Mouse (Mus musculus): Measurements from ENCODE around the gene Fthl17a. TPM values are rescaled to one million over a fixed set of nuclear protein-coding genes. Genes with fewer than 3 reads are reported as not detected.

Gene Fthl17a
- not detected in 2 replicates for polyA plus RNA-seq (2012; rRNA removed)

DNA sequence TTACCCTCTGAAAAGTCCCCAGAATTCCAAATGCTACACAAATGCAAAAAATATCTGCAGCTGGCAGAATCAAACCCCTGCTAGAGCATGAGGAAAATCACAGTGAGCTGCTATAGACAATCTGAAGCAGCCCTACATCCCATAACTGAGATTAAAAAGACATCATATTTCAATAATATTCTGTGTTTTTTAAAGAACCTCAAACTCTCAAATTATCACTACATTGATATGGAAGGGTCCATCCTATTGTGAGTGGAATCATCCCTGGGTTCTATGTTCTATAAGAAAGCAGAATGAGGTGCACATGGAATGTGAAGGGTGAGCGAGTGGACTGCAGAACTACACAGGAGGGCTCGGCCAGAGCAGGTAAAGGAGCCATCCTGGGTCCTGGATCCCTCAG lies at the start of gene Fthl17a:
TSS of gene Fthl17a (plus strand) at position 301 of the 400 bp plus-strand sequence.
- TF ChIP-seq POLR2A (IDR thresholded peaks at IDR 0.05; ENCODE audit: low read depth, low read length): no peak
- no peak for TF ChIP-seq CTCF (IDR thresholded peaks at IDR 0.05; ENCODE audit: extremely low read depth, insufficient read length, insufficient replicate concordance, low read depth, low read length)
- no peak within 1 kb of the TSS for H3K27ac ChIP-seq (ENCODE audit: insufficient read depth, low read depth, low read length)
- H3K4me3 ChIP-seq (ENCODE audit: low read depth, low read length): no peak within 1 kb of the TSS
- H3K4me1 ChIP-seq (ENCODE audit: control insufficient read depth, insufficient read depth, insufficient read length, low read length): no peaks in the 10 kb centered on the region
- 89% methylated on average over 2 of the region's 2 CpGs for WGBS
- H3K27me3 ChIP-seq (ENCODE audit: control insufficient read depth, insufficient read depth, low read length): no peaks in the 10 kb centered on the region
- no peaks in the 10 kb centered on the region for H3K36me3 ChIP-seq (ENCODE audit: control insufficient read depth, insufficient read depth, low read length)

DNA sequence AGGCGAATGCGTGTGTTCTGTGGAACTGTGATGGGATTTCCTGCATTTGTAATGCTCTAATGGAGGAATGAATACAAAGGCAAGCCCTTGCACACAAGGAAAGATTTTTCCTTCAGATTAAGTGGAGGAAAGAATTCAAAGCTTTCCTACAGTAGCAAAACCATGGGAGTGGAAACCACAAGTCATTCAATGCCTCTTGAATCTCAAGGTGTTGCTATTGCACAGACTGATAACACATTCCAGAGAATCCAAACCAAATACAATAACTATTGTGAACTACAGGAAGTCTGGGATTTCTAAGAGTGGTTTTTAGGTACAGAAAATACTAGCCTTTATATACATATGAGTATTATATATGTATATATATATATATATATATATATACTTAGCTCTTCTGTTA lies 42.5 kb upstream of the Fthl17a start:
- TF ChIP-seq CTCF (IDR thresholded peaks at IDR 0.05; ENCODE audit: extremely low read depth, insufficient read length, insufficient replicate concordance, low read depth, low read length) (no peak), POLR2A (IDR thresholded peaks at IDR 0.05; ENCODE audit: low read depth, low read length) (no peak)

DNA sequence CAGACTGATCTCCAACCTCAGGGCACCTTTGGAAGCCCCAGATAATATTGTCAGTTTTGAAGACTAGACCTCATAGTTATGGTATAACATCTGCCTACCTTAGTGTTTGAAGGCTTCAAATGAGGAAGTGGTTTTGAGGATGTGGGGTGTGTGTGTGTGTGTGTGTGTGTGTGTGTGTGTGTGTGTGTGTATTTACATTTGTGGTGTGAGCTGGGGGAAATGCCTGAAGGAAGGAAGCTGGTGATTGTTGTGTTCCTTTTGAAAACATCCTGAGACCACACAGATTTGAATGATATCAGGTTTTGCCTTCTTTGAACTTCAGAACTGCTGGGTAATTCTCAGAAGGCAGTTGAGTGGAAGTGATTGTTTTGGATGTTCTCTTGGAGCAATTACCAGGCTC lies 22.6 kb upstream of the Fthl17a start:
- Histone ChIP-seq H3K27me3 (ENCODE audit: control insufficient read depth, insufficient read depth, low read length) (no peaks in the 10 kb centered on the region), H3K27ac (ENCODE audit: insufficient read depth, low read depth, low read length) (no peak overlapping the region), H3K4me1 (ENCODE audit: control insufficient read depth, insufficient read depth, insufficient read length, low read length) (no peaks in the 10 kb centered on the region), H3K36me3 (ENCODE audit: control insufficient read depth, insufficient read depth, low read length) (no peaks in the 10 kb centered on the region), H3K4me3 (ENCODE audit: low read depth, low read length) (no peak overlapping the region)
- TF ChIP-seq POLR2A (IDR thresholded peaks at IDR 0.05; ENCODE audit: low read depth, low read length) (no peak), CTCF (IDR thresholded peaks at IDR 0.05; ENCODE audit: extremely low read depth, insufficient read length, insufficient replicate concordance, low read depth, low read length) (no peak)

More for the DNA sequence above, 42.5 kb upstream of the Fthl17a start:
- Histone ChIP-seq H3K4me1 (ENCODE audit: control insufficient read depth, insufficient read depth, insufficient read length, low read length) (no peaks in the 10 kb centered on the region), H3K4me3 (ENCODE audit: low read depth, low read length) (no peak overlapping the region), H3K36me3 (ENCODE audit: control insufficient read depth, insufficient read depth, low read length) (no peaks in the 10 kb centered on the region), H3K27ac (ENCODE audit: insufficient read depth, low read depth, low read length) (no peak overlapping the region), H3K27me3 (ENCODE audit: control insufficient read depth, insufficient read depth, low read length) (no peaks in the 10 kb centered on the region)
- WGBS: 89% methylated on average over 2 of the region's 2 CpGs

GRCm38 (mm10) chrX:85271821-85272220 lies 22.3 kb downstream of the Fthl17a start:
- H3K36me3 ChIP-seq (ENCODE audit: control insufficient read depth, insufficient read depth, low read length): no peaks in the 10 kb centered on the region
- 41% methylated on average over 8 of the region's 8 CpGs for WGBS

GRCm38 (mm10) chrX:85272296-85272695 lies 22.8 kb downstream of the Fthl17a start:
- WGBS: 27% methylated on average over 6 of the region's 6 CpGs
- TF ChIP-seq POLR2A (IDR thresholded peaks at IDR 0.05; ENCODE audit: low read depth, low read length): no peak
- TF ChIP-seq CTCF (IDR thresholded peaks at IDR 0.05; ENCODE audit: extremely low read depth, insufficient read length, insufficient replicate concordance, low read depth, low read length): no peak
- H3K4me3 ChIP-seq (ENCODE audit: low read depth, low read length): no peak overlapping the region
- H3K36me3 ChIP-seq (ENCODE audit: control insufficient read depth, insufficient read depth, low read length): no peaks in the 10 kb centered on the region
- H3K27me3 ChIP-seq (ENCODE audit: control insufficient read depth, insufficient read depth, low read length): no peaks in the 10 kb centered on the region
- no peaks in the 10 kb centered on the region for H3K4me1 ChIP-seq (ENCODE audit: control insufficient read depth, insufficient read depth, insufficient read length, low read length)
- no peak overlapping the region for H3K27ac ChIP-seq (ENCODE audit: insufficient read depth, low read depth, low read length)

More at GRCm38 (mm10) chrX:85271821-85272220, 22.3 kb downstream of the Fthl17a start:
- no peaks in the 10 kb centered on the region for H3K27me3 ChIP-seq (ENCODE audit: control insufficient read depth, insufficient read depth, low read length)
- H3K4me3 ChIP-seq (ENCODE audit: low read depth, low read length): no peak overlapping the region
- no peak overlapping the region for H3K27ac ChIP-seq (ENCODE audit: insufficient read depth, low read depth, low read length)
- H3K4me1 ChIP-seq (ENCODE audit: control insufficient read depth, insufficient read depth, insufficient read length, low read length): no peaks in the 10 kb centered on the region
- no peak for TF ChIP-seq POLR2A (IDR thresholded peaks at IDR 0.05; ENCODE audit: low read depth, low read length)
- no peak for TF ChIP-seq CTCF (IDR thresholded peaks at IDR 0.05; ENCODE audit: extremely low read depth, insufficient read length, insufficient replicate concordance, low read depth, low read length)

- Histone ChIP-seq H3K27me3 (ENCODE audit: control insufficient read depth, insufficient read depth, low read length) (no peaks in the 10 kb centered on the region), H3K27ac (ENCODE audit: insufficient read depth, low read depth, low read length) (no peak overlapping the region), H3K4me3 (ENCODE audit: low read depth, low read length) (no peak overlapping the region), H3K36me3 (ENCODE audit: control insufficient read depth, insufficient read depth, low read length) (no peaks in the 10 kb centered on the region), H3K4me1 (ENCODE audit: control insufficient read depth, insufficient read depth, insufficient read length, low read length) (no peaks in the 10 kb centered on the region)
- 74% methylated on average over 1 of the region's 1 CpGs for WGBS
- TF ChIP-seq POLR2A (IDR thresholded peaks at IDR 0.05; ENCODE audit: low read depth, low read length) (no peak), CTCF (IDR thresholded peaks at IDR 0.05; ENCODE audit: extremely low read depth, insufficient read length, insufficient replicate concordance, low read depth, low read length) (no peak)
Observed at GRCm38 (mm10) chrX:85289846-85290245, 40.4 kb downstream of the Fthl17a start.

- no peak overlapping the region for H3K4me3 ChIP-seq (ENCODE audit: low read depth, low read length)
- no peaks in the 10 kb centered on the region for H3K27me3 ChIP-seq (ENCODE audit: control insufficient read depth, insufficient read depth, low read length)
- H3K36me3 ChIP-seq (ENCODE audit: control insufficient read depth, insufficient read depth, low read length): no peaks in the 10 kb centered on the region
- no peak overlapping the region for H3K27ac ChIP-seq (ENCODE audit: insufficient read depth, low read depth, low read length)
- TF ChIP-seq POLR2A (IDR thresholded peaks at IDR 0.05; ENCODE audit: low read depth, low read length) (no peak), CTCF (IDR thresholded peaks at IDR 0.05; ENCODE audit: extremely low read depth, insufficient read length, insufficient replicate concordance, low read depth, low read length) (no peak)
- no peaks in the 10 kb centered on the region for H3K4me1 ChIP-seq (ENCODE audit: control insufficient read depth, insufficient read depth, insufficient read length, low read length)
- 63% methylated on average over 5 of the region's 5 CpGs for WGBS
Observed at GRCm38 (mm10) chrX:85292781-85293180, 43.3 kb downstream of the Fthl17a start.
